Mouse (Mus musculus) neural tube, embryonic 13.5 days (tissue): ENCODE measurements around the gene Ankrd23. TPM values are rescaled to one million over a fixed set of nuclear protein-coding genes. Genes with fewer than 3 reads are reported as not detected.

ENCODE experiments used
- ATAC-seq: fragments of 200-750 bp; cut with Nextera tagmentation; 2 replicates; pipeline ENCODE4 v1.8.0; 2017; ENCODE audit warnings: low read depth, mild to moderate bottlenecking, moderate TSS enrichment, moderate library complexity
- H3K27ac ChIP-seq: fragments of 300-500 bp; sonication (generic); replicated peaks from 2 replicates; pipeline ENCODE4 v1.5.1; 2015; ENCODE audit warnings: moderate library complexity, mild to moderate bottlenecking, inconsistent platforms
- H3K27me3 ChIP-seq: fragments of 300-500 bp; sonication (generic); 2 replicates; pipeline ENCODE4 v1.6.1; 2015; ENCODE audit warnings: mild to moderate bottlenecking, inconsistent platforms
- H3K36me3 ChIP-seq: fragments of 300-500 bp; sonication (generic); 2 replicates; pipeline ENCODE4 v1.6.1; 2015; ENCODE audit warnings: mild to moderate bottlenecking, inconsistent platforms
- H3K4me1 ChIP-seq: fragments of 300-500 bp; sonication (generic); replicated peaks from 2 replicates; pipeline ENCODE4 v1.6.1; 2015; ENCODE audit warnings: inconsistent platforms
- H3K4me2 ChIP-seq: fragments of 300-500 bp; sonication (generic); 2 replicates; pipeline ENCODE4 v1.6.1; 2015; ENCODE audit warnings: inconsistent platforms, mild to moderate bottlenecking, moderate library complexity
- H3K4me3 ChIP-seq: fragments of 300-500 bp; sonication (generic); 2 replicates; pipeline ENCODE4 v1.5.1; 2015; ENCODE audit warnings: mild to moderate bottlenecking, inconsistent platforms
- H3K9ac ChIP-seq: fragments of 300-500 bp; sonication (generic); 2 replicates; pipeline ENCODE4 v1.6.1; 2015; ENCODE audit warnings: moderate library complexity, mild to moderate bottlenecking, inconsistent platforms
- H3K9me3 ChIP-seq: fragments of 300-500 bp; sonication (generic); 2 replicates; pipeline ENCODE4 v1.6.1; 2016; ENCODE audit warnings: inconsistent platforms
- WGBS: fragments of 180-500 bp; shearing (Covaris S2); methylation state at CpG from one replicate; pipeline ENCODE4 v1.1.7; 2015; 5-methylcytosine and 5-hydroxymethylcytosine counted together
- polyA plus RNA-seq: library from polyadenylated mRNA; unstranded; fragments of >200 nt; fragmentation: Nextera tagmentation; extraction: Ambion mirVana; gene quantifications from 2 replicates; pipeline ENCODE4 v1.2.1, GENCODE M21; 2015

The Ankrd23 gene
- polyA plus RNA-seq, 1 experiment from 2014 or later, result 19.2 TPM

DNA sequence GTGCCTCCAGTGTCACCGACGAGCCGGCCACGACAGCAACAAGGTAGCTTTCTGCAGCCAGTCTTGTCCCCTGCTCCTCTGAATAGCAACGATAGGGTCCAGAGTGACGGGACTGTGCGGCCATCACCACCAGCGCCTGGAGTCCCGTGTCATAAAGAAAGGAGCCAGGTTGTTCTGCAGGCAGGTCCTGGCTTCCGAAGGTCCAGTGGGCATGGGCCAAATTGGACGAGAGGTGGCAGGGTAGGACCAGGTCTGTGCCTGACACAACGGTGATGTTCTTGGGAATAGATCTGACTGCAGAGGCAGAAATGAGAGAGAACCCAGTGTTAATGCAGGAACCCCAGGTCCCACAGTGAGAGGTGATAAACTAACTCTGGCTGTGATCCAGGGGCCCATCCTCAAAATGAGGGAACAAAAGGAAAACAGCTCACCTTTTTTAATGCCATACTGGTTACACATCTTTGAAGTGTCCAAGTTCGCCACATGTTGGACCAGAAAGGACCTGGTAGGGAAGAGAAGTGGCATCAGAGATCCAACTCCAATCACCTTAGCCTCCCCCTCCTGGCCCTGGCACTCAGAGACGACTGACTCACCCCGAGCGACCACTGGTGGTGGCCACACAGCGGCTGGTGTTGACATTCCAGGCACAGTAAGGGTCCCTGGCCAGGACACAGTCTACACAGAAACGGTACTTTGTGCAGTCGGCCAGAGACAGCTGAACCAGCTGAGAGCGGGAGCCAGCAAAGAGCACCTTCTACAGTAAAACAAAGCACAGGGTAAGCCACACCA is 13.6 kb upstream of the Ankrd23 start:
- Histone ChIP-seq H3K27me3 (no peaks in the 10 kb centered on the region), H3K27ac (no peak overlapping the region), H3K4me3 (no peak overlapping the region), H3K4me1 (peaks cover 62% of the 10 kb centered on the region), H3K4me2 (no peak overlapping the region), H3K9me3 (no peaks in the 10 kb centered on the region), H3K36me3 (peaks cover 71% of the 10 kb centered on the region), H3K9ac (peak overlapping the region; percentile 48; the same call in 1 of the 2 replicates)
- 75% methylated on average over 20 of the region's 20 CpGs for WGBS
- no peak for ATAC-seq

- Histone ChIP-seq H3K27ac (no peak overlapping the region), H3K27me3 (no peaks in the 10 kb centered on the region), H3K9me3 (no peaks in the 10 kb centered on the region), H3K9ac (peak overlapping the region; percentile 48; the same call in 1 of the 2 replicates), H3K36me3 (peaks cover 64% of the 10 kb centered on the region), H3K4me2 (0 out of 2 replicates have a peak overlapping the region, but pooled peaks have one; percentile 9), H3K4me3 (no peak overlapping the region), H3K4me1 (peaks cover 54% of the 10 kb centered on the region)
- no peak for ATAC-seq
- WGBS, result 75% methylated on average over 18 of the region's 18 CpGs
Observed at GRCm38 (mm10) chr1:36549491-36549890, 12.8 kb upstream of the Ankrd23 start.

DNA sequence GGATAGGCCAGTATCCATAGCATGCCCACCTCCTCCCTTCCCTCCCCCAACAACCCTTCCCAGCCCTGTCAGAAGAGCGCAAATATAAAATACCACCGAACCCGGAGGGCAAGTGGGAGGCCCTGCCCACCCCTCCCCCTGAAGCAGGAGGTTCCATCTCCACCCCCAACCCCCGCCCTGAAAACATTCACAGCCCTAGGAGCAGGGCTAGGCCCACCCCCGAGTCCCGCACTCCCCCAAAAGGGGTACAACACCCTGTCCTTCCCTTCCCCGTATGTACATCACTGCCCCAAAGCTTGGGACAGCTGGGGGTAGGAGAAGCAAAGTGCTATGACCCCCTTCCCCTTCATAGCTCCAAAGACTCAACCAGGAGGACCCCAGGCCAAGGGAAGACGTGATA is 12.1 kb upstream of the Ankrd23 start:
- Histone ChIP-seq H3K4me2 (peak overlapping the region; percentile 9; the same call in 1 of the 2 replicates), H3K27me3 (no peaks in the 10 kb centered on the region)

GRCm38 (mm10) chr1:36547981-36548598 is 11.4 kb upstream of the Ankrd23 start:
- WGBS, result 31% methylated on average over 9 of the region's 9 CpGs
- Histone ChIP-seq H3K27ac (peak overlapping the region; percentile 82), H3K36me3 (peaks cover 50% of the 10 kb centered on the region), H3K4me3 (no peak overlapping the region), H3K9ac (peak overlapping the region; percentile 48), H3K27me3 (no peaks in the 10 kb centered on the region), H3K9me3 (no peaks in the 10 kb centered on the region), H3K4me2 (peak overlapping the region; percentile 9; the same call in 1 of the 2 replicates), H3K4me1 (peaks cover 42% of the 10 kb centered on the region)
- no peak for ATAC-seq

More for the DNA sequence above, 12.1 kb upstream of the Ankrd23 start:
- Histone ChIP-seq H3K9me3 (no peaks in the 10 kb centered on the region), H3K4me1 (peaks cover 47% of the 10 kb centered on the region), H3K9ac (peak overlapping the region; percentile 48), H3K36me3 (peaks cover 56% of the 10 kb centered on the region), H3K4me3 (no peak overlapping the region), H3K27ac (peak overlapping the region; percentile 82)
- 50% methylated on average over 8 of the region's 8 CpGs for WGBS
- no peak for ATAC-seq

DNA sequence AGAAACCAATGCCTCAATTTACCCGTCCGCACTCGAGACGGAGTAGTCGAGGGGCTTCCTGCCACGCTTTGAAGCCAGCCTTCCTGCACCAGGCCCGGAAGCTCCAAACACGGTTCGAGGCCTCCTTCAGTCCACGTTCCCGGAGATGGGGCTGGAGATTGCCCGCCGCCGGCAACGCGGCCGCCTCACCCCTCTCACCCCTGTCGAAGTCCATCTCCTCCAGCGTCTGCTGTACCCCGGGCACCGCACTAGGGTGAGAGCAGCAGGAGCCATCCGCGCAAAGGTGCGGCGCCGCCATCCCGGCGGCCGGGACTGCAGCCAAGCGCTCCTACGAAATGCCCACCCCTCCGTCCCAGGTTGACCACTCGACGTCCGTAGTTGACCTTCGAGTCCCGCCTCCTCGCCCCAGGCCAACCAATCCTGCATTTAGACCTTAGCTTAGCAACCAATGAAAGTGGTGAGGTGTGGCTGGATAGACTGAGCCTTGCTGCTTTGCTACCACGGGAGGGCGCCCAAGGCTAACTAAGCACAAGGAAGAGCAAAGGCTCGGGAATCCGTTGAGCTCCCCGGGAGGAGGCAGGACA is 10.3 kb upstream of the Ankrd23 start, which contains the start of gene Ankrd39:
Gene Ankrd39 (minus strand): TSS at position 558 of the 584 bp plus-strand sequence.
- under 1% methylated on average over 43 of the region's 43 CpGs for WGBS
- Histone ChIP-seq H3K4me3 (peak within 1 kb of the TSS; percentile 56), H3K27me3 (no peaks in the 10 kb centered on the region), H3K4me1 (peaks cover 42% of the 10 kb centered on the region), H3K27ac (peak within 1 kb of the TSS; percentile 82), H3K9me3 (no peaks in the 10 kb centered on the region), H3K36me3 (peaks cover 41% of the 10 kb centered on the region), H3K4me2 (peak within 1 kb of the TSS; percentile 56), H3K9ac (peak within 1 kb of the TSS; percentile 80)
- ATAC-seq, result peak; percentile 96

GRCm38 (mm10) chr1:36545845-36546600 is 9.3 kb upstream of the Ankrd23 start:
- Histone ChIP-seq H3K4me1 (peaks cover 42% of the 10 kb centered on the region), H3K4me3 (peak overlapping the region; percentile 56), H3K27me3 (no peaks in the 10 kb centered on the region), H3K27ac (no peak overlapping the region), H3K9ac (peak overlapping the region; percentile 80), H3K9me3 (no peaks in the 10 kb centered on the region), H3K36me3 (peaks cover 40% of the 10 kb centered on the region), H3K4me2 (peak overlapping the region; percentile 56)
- WGBS, result 66% methylated on average over 19 of the region's 19 CpGs
- no peak for ATAC-seq

GRCm38 (mm10) chr1:36545382-36545781 is 8.7 kb upstream of the Ankrd23 start:
- Histone ChIP-seq H3K27ac (no peak overlapping the region), H3K4me1 (peaks cover 42% of the 10 kb centered on the region), H3K9me3 (no peaks in the 10 kb centered on the region), H3K36me3 (peaks cover 39% of the 10 kb centered on the region), H3K4me3 (no peak overlapping the region), H3K27me3 (no peaks in the 10 kb centered on the region), H3K9ac (no peak overlapping the region), H3K4me2 (0 out of 2 replicates have a peak overlapping the region, but pooled peaks have one; percentile 56)
- 76% methylated on average over 2 of the region's 2 CpGs for WGBS
- no peak for ATAC-seq

GRCm38 (mm10) chr1:36542925-36543324 is 6.2 kb upstream of the Ankrd23 start:
- no peaks in the 10 kb centered on the region for H3K9me3 ChIP-seq
- no peaks in the 10 kb centered on the region for H3K27me3 ChIP-seq
- peaks cover 36% of the 10 kb centered on the region for H3K36me3 ChIP-seq
- H3K4me2 ChIP-seq, result no peak overlapping the region
- no peak overlapping the region for H3K4me3 ChIP-seq
- no peak overlapping the region for H3K9ac ChIP-seq
- H3K4me1 ChIP-seq, result peaks cover 20% of the 10 kb centered on the region
- WGBS, result 89% methylated on average over 9 of the region's 9 CpGs
- no peak for ATAC-seq
- no peak overlapping the region for H3K27ac ChIP-seq

GRCm38 (mm10) chr1:36541844-36542243 is 5.2 kb upstream of the Ankrd23 start:
- WGBS, result 87% methylated on average over 16 of the region's 16 CpGs
- Histone ChIP-seq H3K4me2 (no peak overlapping the region), H3K36me3 (peaks cover 40% of the 10 kb centered on the region), H3K4me3 (no peak overlapping the region), H3K9me3 (no peaks in the 10 kb centered on the region), H3K27ac (no peak overlapping the region), H3K4me1 (peaks cover 13% of the 10 kb centered on the region), H3K9ac (no peak overlapping the region), H3K27me3 (no peaks in the 10 kb centered on the region)
- ATAC-seq, result no peak

- no peak overlapping the region for H3K4me3 ChIP-seq
- WGBS, result 92% methylated on average over 12 of the region's 12 CpGs
Observed at GRCm38 (mm10) chr1:36540807-36541206, 4.1 kb upstream of the Ankrd23 start.

GRCm38 (mm10) chr1:36540132-36540531 is 3.4 kb upstream of the Ankrd23 start:
- Histone ChIP-seq H3K4me1 (no peaks in the 10 kb centered on the region), H3K27me3 (no peaks in the 10 kb centered on the region), H3K4me3 (no peak overlapping the region), H3K36me3 (peaks cover 40% of the 10 kb centered on the region), H3K9me3 (no peaks in the 10 kb centered on the region), H3K4me2 (no peak overlapping the region), H3K27ac (no peak overlapping the region), H3K9ac (no peak overlapping the region)
- 90% methylated on average over 11 of the region's 11 CpGs for WGBS
- no peak for ATAC-seq

More at GRCm38 (mm10) chr1:36540807-36541206, 4.1 kb upstream of the Ankrd23 start:
- Histone ChIP-seq H3K4me2 (no peak overlapping the region), H3K36me3 (peaks cover 40% of the 10 kb centered on the region), H3K27me3 (no peaks in the 10 kb centered on the region), H3K27ac (no peak overlapping the region), H3K9ac (no peak overlapping the region), H3K9me3 (no peaks in the 10 kb centered on the region), H3K4me1 (peaks cover 5% of the 10 kb centered on the region)
- ATAC-seq, result no peak
